Mouse (Mus musculus) left cerebral cortex, adult 2 months (tissue): ENCODE measurements around the gene Mapk10. TPM values are rescaled to one million over a fixed set of nuclear protein-coding genes. Genes with fewer than 3 reads are reported as not detected.
"Not testable (repeated sequence)": the region's sequence is repeated elsewhere in the genome, so short reads cannot be mapped to it uniquely, and the experiment has no call there.

Source experiments
- DNase-seq, 2 experiments: peaks; one replicate each; pipeline ENCODE4 v3.0.0; 2021 to 2022; ENCODE audit warnings: low spot score in 2 of 2, mixed read lengths in 1 of 2; ENCODE audit errors: extremely low spot score in 1 of 2
- H3K27ac ChIP-seq: fragments of 200-600 bp; 2 replicates; pipeline ENCODE4 v1.8.1; 2022
- H3K4me3 ChIP-seq: fragments of 200-600 bp; 2 replicates; pipeline ENCODE4 v1.8.1; 2022
- CTCF ChIP-seq: fragments of 200-600 bp; IDR thresholded peaks from 2 replicates; pipeline ENCODE4 v1.8.1; 2022; ENCODE audit warnings: antibody characterized with exemption, mild to moderate bottlenecking, moderate library complexity
- intact Hi-C: fragments of 180-260 bp; cut with DNase I; formaldehyde crosslinking; loops from one replicate; pipeline ENCODE4 v1.15.1; 2025
- total RNA-seq, 2 experiments: library from RNA; stranded (reverse); gene quantifications; 2 replicates each; pipeline ENCODE4 v1.2.3; 2021

Gene Mapk10
- total RNA-seq, 2 experiments from 2014 or later: 475 to 532 TPM

GRCm38 (mm10) chr5:102889163-102889488 is 322.0 kb downstream of the Mapk10 start:
- DNase-seq: no peak
- TF ChIP-seq CTCF: no peak
- intact Hi-C loops: no loop called here
- Histone ChIP-seq H3K27ac (no peak overlapping the region), H3K4me3 (no peak overlapping the region)

DNA sequence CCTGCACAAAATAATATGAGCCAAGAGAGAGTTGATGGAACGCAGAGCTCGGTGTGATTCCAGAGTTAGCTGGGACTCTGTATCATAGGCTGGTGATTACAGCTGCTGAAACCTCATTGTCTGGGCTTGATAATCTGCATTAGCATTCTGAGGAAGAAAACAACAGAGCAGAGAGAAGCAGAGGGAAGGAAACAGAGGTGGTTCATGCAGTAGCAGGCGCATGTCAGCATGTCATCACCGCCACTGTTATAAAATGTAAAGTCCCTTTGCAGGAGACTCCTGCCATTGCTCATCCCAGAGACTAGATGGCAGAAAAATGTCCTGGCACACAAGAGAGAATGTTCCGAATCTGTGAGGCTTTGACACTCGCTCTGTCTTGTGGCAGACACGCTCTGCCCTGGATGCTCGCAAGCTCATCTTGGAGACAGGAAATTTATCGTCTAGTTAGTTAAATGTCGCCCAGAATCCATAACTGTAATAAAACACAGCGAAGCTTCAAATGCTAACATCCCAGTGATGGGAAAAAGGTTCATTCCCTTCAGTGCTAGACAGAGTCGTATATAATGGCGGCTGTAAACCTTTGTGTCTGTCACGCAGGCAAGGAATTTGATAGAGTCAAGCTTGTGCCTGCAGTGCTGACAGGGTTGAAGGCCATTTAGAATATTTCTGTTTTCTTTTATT is 322.5 kb downstream of the Mapk10 start:
- TF ChIP-seq CTCF: no peak
- intact Hi-C loops: no loop called here
- H3K4me3 ChIP-seq: no peak overlapping the region
- DNase-seq: no peak
- no peak overlapping the region for H3K27ac ChIP-seq

DNA sequence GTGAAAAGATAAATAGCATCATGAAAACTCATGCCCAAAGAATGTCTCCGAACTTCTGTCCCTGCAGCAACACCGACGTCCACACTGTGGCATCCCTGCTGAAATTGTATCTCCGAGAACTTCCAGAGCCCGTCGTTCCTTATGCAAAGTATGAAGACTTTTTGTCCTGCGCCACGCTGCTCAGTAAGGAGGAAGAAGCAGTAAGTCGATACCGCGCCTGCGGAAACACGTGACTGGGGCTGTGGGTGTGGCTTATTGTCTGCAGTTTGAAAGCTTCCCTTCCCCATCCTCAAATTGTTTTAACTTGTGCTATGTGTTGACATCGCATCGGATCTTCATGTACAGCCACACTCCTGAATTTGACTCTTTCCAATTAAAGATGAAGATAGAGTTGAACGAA is 335.5 kb downstream of the Mapk10 start:
- no peak for TF ChIP-seq CTCF
- H3K4me3 ChIP-seq: no peak overlapping the region; the same call in 1 of the 2 replicates
- no peak for DNase-seq
- no peak overlapping the region for H3K27ac ChIP-seq
- intact Hi-C loops: loop anchor here (2.0 kb wide), 3 partner anchors 173 to 727 kb away; no protein-coding TSS in a partner anchor

DNA sequence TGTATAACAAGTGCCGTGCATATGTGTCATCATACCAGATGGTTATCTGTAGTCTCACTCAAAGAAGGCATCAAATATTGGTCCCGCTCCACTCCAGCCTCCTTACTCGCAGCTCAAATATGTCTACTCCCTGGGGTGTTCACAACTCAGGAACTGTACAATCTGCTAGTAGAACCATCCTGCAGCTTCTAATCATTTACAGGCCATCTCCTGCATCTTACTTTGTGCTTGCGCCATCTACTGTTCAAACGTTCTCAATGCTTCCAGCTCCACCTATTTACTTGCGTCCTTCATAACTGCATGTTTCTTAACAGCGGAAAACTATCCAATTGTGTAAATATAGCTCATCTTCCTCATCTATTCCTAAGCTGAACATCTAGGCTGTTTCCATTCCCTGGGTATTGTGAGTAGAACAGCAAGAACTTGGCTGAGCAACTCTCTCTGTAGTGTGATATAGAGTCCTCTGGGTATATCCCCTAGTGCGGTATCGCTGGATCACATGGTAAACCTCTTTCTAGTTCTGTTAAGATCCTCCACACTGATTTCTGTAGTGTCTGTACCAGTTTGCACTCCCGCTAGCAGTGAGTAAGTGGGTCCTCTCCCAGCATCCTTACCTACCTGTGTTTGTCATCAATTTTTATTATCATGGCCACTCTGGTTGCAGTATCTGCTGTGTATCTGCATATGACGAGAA is 336.4 kb downstream of the Mapk10 start:
- peak; percentile 85 for TF ChIP-seq CTCF
- peak; percentile 55 to 57 for DNase-seq
- intact Hi-C loops: loop anchor here (2.0 kb wide), 3 partner anchors 172 to 726 kb away; no protein-coding TSS in a partner anchor
- peak overlapping the region; percentile 41 for H3K4me3 ChIP-seq
- H3K27ac ChIP-seq: no peak overlapping the region

- DNase-seq, intact Hi-C loops, H3K27ac ChIP-seq, H3K4me3 ChIP-seq: not testable (repeated sequence)
Measured at GRCm38 (mm10) chr5:102872996-102873395, 338.1 kb downstream of the Mapk10 start.

DNA sequence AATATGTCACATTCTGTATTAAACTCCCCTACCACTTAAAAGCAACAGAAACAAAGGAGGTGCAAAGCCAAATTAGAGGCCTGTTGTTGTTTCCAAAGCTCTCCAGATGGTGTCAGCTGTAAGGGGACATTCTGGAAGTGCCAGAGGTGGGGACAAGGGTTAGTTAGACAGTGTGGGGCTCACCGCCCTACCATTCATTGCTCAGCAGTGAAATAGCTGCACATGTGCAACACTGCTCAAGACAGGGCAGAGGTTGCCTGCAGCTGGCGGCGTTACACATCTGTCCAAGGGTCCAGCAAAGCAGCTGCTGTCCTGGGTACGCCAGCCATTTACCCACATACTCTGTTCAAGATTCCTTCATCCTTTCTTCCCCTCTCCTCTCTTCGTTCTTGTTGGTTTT is 342.9 kb downstream of the Mapk10 start:
- H3K27ac ChIP-seq: no peak overlapping the region
- no peak overlapping the region for H3K4me3 ChIP-seq
- no peak for TF ChIP-seq CTCF
- no peak for DNase-seq
- intact Hi-C loops: no loop called here

DNA sequence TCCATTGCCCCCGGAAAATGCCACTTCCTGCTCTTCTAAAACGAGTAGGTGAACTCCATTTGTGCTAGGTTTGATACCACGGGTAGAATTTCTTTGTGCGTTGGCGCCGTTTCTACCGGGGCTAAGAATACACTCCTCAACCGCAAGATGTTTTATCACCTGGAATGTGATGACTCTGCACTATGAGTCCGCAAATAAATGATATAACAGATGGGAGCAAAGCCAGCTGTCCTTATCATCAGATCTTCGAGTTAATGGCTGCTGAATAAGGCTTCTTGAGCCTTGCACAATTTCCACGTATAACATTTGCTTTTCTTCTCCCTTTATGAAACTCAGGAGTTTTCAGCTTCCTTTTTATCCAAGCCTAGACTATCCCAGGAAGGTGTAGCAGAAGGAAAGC is 351.4 kb downstream of the Mapk10 start:
- H3K4me3 ChIP-seq: no peak overlapping the region
- no peak for TF ChIP-seq CTCF
- intact Hi-C loops: no loop called here
- no peak for DNase-seq
- H3K27ac ChIP-seq: no peak overlapping the region

- no peak for TF ChIP-seq CTCF
Measured at GRCm38 (mm10) chr5:102858047-102858446, 353.1 kb downstream of the Mapk10 start.

More at GRCm38 (mm10) chr5:102858047-102858446, 353.1 kb downstream of the Mapk10 start:
- DNase-seq: no peak
- H3K27ac ChIP-seq: no peak overlapping the region
- no peak overlapping the region for H3K4me3 ChIP-seq
- intact Hi-C loops: no loop called here

Other genes with a start within 250 kb of the Mapk10 start
- gene Ptpn13, start 213.9 kb upstream of the Mapk10 start, total RNA-seq: 10 to 100 TPM in 1 of 2 experiments, 1 to 10 TPM in 1; 9.6 to 10.5 TPM